ENCODE assay signal across 9 mouse cellular contexts in the genomic region with DNA sequence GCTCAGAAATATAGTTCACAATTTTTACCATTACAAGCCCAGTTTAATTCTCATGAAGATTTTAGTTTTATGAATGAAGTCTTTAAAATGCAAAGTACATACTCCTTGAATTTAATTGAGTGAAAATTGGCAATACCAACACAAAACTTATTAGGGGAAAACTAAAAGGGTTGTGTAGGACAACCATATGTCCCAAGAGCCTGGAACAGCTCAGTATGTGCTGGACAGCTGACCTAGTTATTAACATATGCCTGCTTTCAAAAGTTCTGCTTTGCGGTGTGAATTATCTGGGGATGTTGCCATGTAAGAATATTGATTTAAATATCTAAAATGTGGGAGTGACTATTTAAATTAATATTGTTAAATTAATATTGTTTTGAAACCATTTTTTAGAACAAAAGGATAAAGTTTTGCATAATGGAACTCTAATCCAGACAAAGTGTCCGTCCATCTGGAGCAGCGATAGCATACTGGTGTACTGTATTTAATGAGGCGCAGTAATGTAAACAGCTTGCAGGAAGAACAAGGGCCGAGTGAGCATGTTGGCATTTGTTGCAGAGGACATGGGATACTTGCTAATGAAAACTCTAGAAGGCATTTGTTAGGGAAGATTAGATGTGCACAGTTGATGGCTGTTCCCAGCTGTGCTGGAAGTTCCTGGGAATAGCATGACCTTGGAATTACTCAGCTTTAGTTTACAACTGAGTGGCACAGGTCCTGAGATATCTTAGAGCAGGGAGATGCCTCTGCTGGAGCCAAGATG. TPM values are rescaled to one million over a fixed set of nuclear protein-coding genes. Genes with fewer than 3 reads are reported as not detected.
DNase-seq lines count a peak whose midpoint lies in the region; ATAC-seq and TF ChIP-seq lines count a peak whose summit lies in the region.
"Had no signal": no experiment of that assay in that cellular context is flagged by ENCODE, and none has a peak within 500 bp of the region (broad histone marks: within the 10 kb centered on the region; RNA-seq: fewer than 3 reads in every experiment).

No protein-coding gene starts in this region.

- peak overlapping the region; percentile 25; the same call in 1 of the 2 replicates for H3K27ac ChIP-seq in hindbrain, embryonic 13.5 days
- no peak overlapping the region for H3K27ac ChIP-seq in hindbrain, embryonic 10.5 days
- peak overlapping the region; percentile 72 for H3K27ac ChIP-seq in lung, embryonic 16.5 days (ENCODE audit: low read length)
- no peak overlapping the region for H3K27ac ChIP-seq in limb, embryonic 14.5 days (replicated peaks; ENCODE audit: low read depth, low read length)
- H3K27ac ChIP-seq in stomach, postnatal 0 days (replicated peaks) = peak overlapping the region; percentile 45; the same call in 1 of the 2 replicates
- H3K27ac ChIP-seq: liver, embryonic 14.5 days had no signal

- no peaks in the 10 kb centered on the region for H3K9me3 ChIP-seq in hindbrain, embryonic 13.5 days
- no peaks in the 10 kb centered on the region for H3K9me3 ChIP-seq in hindbrain, embryonic 10.5 days
- no peaks in the 10 kb centered on the region for H3K9me3 ChIP-seq in lung, embryonic 16.5 days (ENCODE audit: control insufficient read depth, low read length)
- H3K9me3 ChIP-seq in limb, embryonic 14.5 days (ENCODE audit: control insufficient read depth, low read length) = no peaks in the 10 kb centered on the region
- H3K9me3 ChIP-seq in stomach, postnatal 0 days (ENCODE audit: control insufficient read depth, low read length) = no peaks in the 10 kb centered on the region

- H3K36me3 ChIP-seq in hindbrain, embryonic 13.5 days = no peaks in the 10 kb centered on the region
- H3K36me3 ChIP-seq in hindbrain, embryonic 10.5 days = 0 out of 2 replicates have a peak, but pooled peaks cover 5% of the 10 kb centered on the region
- H3K36me3 ChIP-seq in lung, embryonic 16.5 days (ENCODE audit: control insufficient read depth, insufficient read depth, low read length) = no peaks in the 10 kb centered on the region
- peaks cover 4% of the 10 kb centered on the region; the same call in 1 of the 2 replicates for H3K36me3 ChIP-seq in limb, embryonic 14.5 days (ENCODE audit: control insufficient read depth, insufficient read depth, low read length)
- H3K36me3 ChIP-seq in stomach, postnatal 0 days (ENCODE audit: control insufficient read depth, insufficient read depth, low read length) = no peaks in the 10 kb centered on the region

- no peak for DNase-seq in hindbrain, embryonic 10.5 days (ENCODE audit: low spot score)
- no peak for DNase-seq in lung, postnatal 14 days
- DNase-seq in limb, embryonic 14.5 days (ENCODE audit: low spot score) = peak; percentile 52
- no peak for DNase-seq in stomach, postnatal 0 days (ENCODE audit: low spot score)
- DNase-seq in thymus, postnatal 0 days (ENCODE audit: low spot score) = no peak
- DNase-seq: right cerebral cortex, postnatal 14 days had no signal

- no peak overlapping the region for H3K4me2 ChIP-seq in hindbrain, embryonic 13.5 days
- no peak overlapping the region for H3K4me2 ChIP-seq in lung, embryonic 16.5 days (ENCODE audit: low read depth, low read length)
- H3K4me2 ChIP-seq in limb, embryonic 14.5 days (replicated peaks; ENCODE audit: low read depth, low read length, severe bottlenecking) = no peak overlapping the region
- H3K4me2 ChIP-seq in stomach, postnatal 0 days (replicated peaks; ENCODE audit: low read depth) = no peak overlapping the region

- no peak for TF ChIP-seq CTCF in stomach, postnatal 0 days (IDR thresholded peaks at IDR 0.05; ENCODE audit: low read depth)

- 49% methylated on average over 5 of the region's 5 CpGs for WGBS in hindbrain, embryonic 13.5 days
- WGBS in hindbrain, embryonic 10.5 days = 82% methylated on average over 5 of the region's 5 CpGs
- WGBS in lung, embryonic 16.5 days = 35% methylated on average over 5 of the region's 5 CpGs
- WGBS in limb, embryonic 14.5 days = 63% methylated on average over 5 of the region's 5 CpGs
- 31% methylated on average over 5 of the region's 5 CpGs for WGBS in stomach, postnatal 0 days

- no peak overlapping the region for H3K9ac ChIP-seq in hindbrain, embryonic 13.5 days
- H3K9ac ChIP-seq in lung, embryonic 16.5 days (ENCODE audit: low read length) = no peak overlapping the region
- H3K9ac ChIP-seq in limb, embryonic 14.5 days (ENCODE audit: low read depth, low read length, severe bottlenecking) = no peak overlapping the region
- H3K9ac ChIP-seq in stomach, postnatal 0 days (ENCODE audit: low read length) = no peak overlapping the region
- H3K9ac ChIP-seq: liver, embryonic 14.5 days had no signal

- ATAC-seq in hindbrain, embryonic 13.5 days (ENCODE audit: low FRiP score) = peak; percentile 68; the same call in 1 of the 2 replicates
- ATAC-seq in lung, embryonic 16.5 days (ENCODE audit: low read depth) = peak; percentile 83
- ATAC-seq in limb, embryonic 14.5 days (ENCODE audit: low FRiP score, low read depth) = peak; percentile 73
- peak; percentile 29; the same call in 1 of the 2 replicates for ATAC-seq in stomach, postnatal 0 days (ENCODE audit: low FRiP score, low TSS enrichment)

- peaks cover 19% of the 10 kb centered on the region for H3K4me1 ChIP-seq in hindbrain, embryonic 13.5 days (replicated peaks)
- H3K4me1 ChIP-seq in hindbrain, embryonic 10.5 days (replicated peaks) = 0 out of 2 replicates have a peak, but pooled peaks cover 3% of the 10 kb centered on the region
- peaks cover 18% of the 10 kb centered on the region for H3K4me1 ChIP-seq in lung, embryonic 16.5 days (replicated peaks; ENCODE audit: control insufficient read depth, insufficient read depth, low read length)
- peaks cover 5% of the 10 kb centered on the region; the same call in 1 of the 2 replicates for H3K4me1 ChIP-seq in limb, embryonic 14.5 days (ENCODE audit: control insufficient read depth, insufficient read depth, low read length)
- no peaks in the 10 kb centered on the region for H3K4me1 ChIP-seq in stomach, postnatal 0 days (replicated peaks; ENCODE audit: control insufficient read depth, insufficient read depth)

- H3K27me3 ChIP-seq in hindbrain, embryonic 13.5 days = no peaks in the 10 kb centered on the region
- no peaks in the 10 kb centered on the region for H3K27me3 ChIP-seq in hindbrain, embryonic 10.5 days (ENCODE audit: insufficient read depth, poor library complexity, severe bottlenecking)
- no peaks in the 10 kb centered on the region for H3K27me3 ChIP-seq in lung, embryonic 16.5 days (ENCODE audit: control insufficient read depth, insufficient read depth, low read depth, low read length)
- no peaks in the 10 kb centered on the region for H3K27me3 ChIP-seq in limb, embryonic 14.5 days (ENCODE audit: control insufficient read depth, insufficient read depth, low read length)
- no peaks in the 10 kb centered on the region for H3K27me3 ChIP-seq in stomach, postnatal 0 days (ENCODE audit: control insufficient read depth, insufficient read depth, low read length)

- no peak for TF ChIP-seq EP300 in stomach, postnatal 0 days (optimal IDR thresholded peaks at IDR 0.05)

- TF ChIP-seq POLR2A in limb, embryonic 14.5 days (IDR thresholded peaks at IDR 0.05; ENCODE audit: borderline replicate concordance, extremely low read depth, insufficient read depth, insufficient read length) = no peak

- H3K4me3 ChIP-seq in hindbrain, embryonic 13.5 days = no peak overlapping the region
- no peak overlapping the region for H3K4me3 ChIP-seq in hindbrain, embryonic 10.5 days
- H3K4me3 ChIP-seq in lung, embryonic 16.5 days (ENCODE audit: low read length) = no peak overlapping the region
- H3K4me3 ChIP-seq in limb, embryonic 14.5 days (replicated peaks; ENCODE audit: low read length) = no peak overlapping the region
- H3K4me3 ChIP-seq in stomach, postnatal 0 days (ENCODE audit: low read depth, low read length) = no peak overlapping the region

RNA-seq across cellular contexts. Expression of a gene that starts 55.9 kb away (rescaled TPM):
- 12.5 and 13.1 TPM in 2 replicates for polyA plus RNA-seq in hindbrain, embryonic 13.5 days (2015; fragmentation: Nextera tagmentation; extraction: Ambion mirVana)
- 9.6 and 11.2 TPM in 2 replicates for polyA plus RNA-seq in hindbrain, embryonic 10.5 days (2016; fragmentation: Nextera tagmentation; extraction: Ambion mirVana)
- 17.1 and 17.7 TPM in 2 replicates for polyA plus RNA-seq in lung, embryonic 16.5 days (2015; fragmentation: Nextera tagmentation; extraction: Ambion mirVana)
- polyA plus RNA-seq in limb, embryonic 14.5 days (2012; rRNA removed) = 33.3 and 36.1 TPM in 2 replicates
- polyA plus RNA-seq in limb, embryonic 14.5 days (2014; fragmentation: Nextera tagmentation; extraction: Ambion mirVana) = 33.6 and 35.5 TPM in 2 replicates
- 5.8 and 6.1 TPM in 2 replicates for polyA plus RNA-seq in stomach, postnatal 0 days (2015; fragmentation: Nextera tagmentation; extraction: Ambion mirVana)
- polyA plus RNA-seq in thymus, postnatal 0 days (2015; fragmentation: Nextera tagmentation; extraction: Ambion mirVana) = 8.7 and 12.1 TPM in 2 replicates

Comparison
In these comparisons a context has a peak if more than half of its experiments do, and no peak if none do; other contexts are left out.
1. H3K27ac ChIP-seq: peak in hindbrain, embryonic 13.5 days (single experiment), lung, embryonic 16.5 days (single experiment) and stomach, postnatal 0 days (single experiment); none in hindbrain, embryonic 10.5 days (single experiment) and limb, embryonic 14.5 days (single experiment).
2. ATAC-seq: peak in every context shown above with its lines; median percentile 83 in lung, embryonic 16.5 days; 73 in limb, embryonic 14.5 days; 68 in hindbrain, embryonic 13.5 days; 29 in stomach, postnatal 0 days.